Mouse (Mus musculus) MEL (cell line): ENCODE data around the gene Susd4. TPM values are rescaled to one million over a fixed set of nuclear protein-coding genes. Genes with fewer than 3 reads are reported as not detected.

Source experiments
- DNase-seq: peaks from one replicate; pipeline ENCODE4 v3.0.0; 2011; ENCODE audit warnings: low read depth, low spot score
- H3K27ac ChIP-seq: 2 replicates; pipeline ENCODE4 v1.5.1; 2012; ENCODE audit warnings: low read depth, mild to moderate bottlenecking, control low read depth, low read length, moderate library complexity; ENCODE audit not compliant: control insufficient read depth
- H3K27me3 ChIP-seq, 2 experiments: fragments of 150-350 bp in 1 of 2; sonication (generic) in 1 of 2; 2 replicates each; pipeline ENCODE4 v1.6.1; 2012; ENCODE audit warnings: low read length in 2 of 2, mild to moderate bottlenecking in 2 of 2, improper control_type of control experiment in 1 of 2, moderate library complexity in 1 of 2; ENCODE audit not compliant: insufficient read depth in 2 of 2, control insufficient read depth in 1 of 2
- H3K36me3 ChIP-seq, 2 experiments: 2 replicates each; pipeline ENCODE4 v1.6.1; 2012 to 2014; ENCODE audit warnings: low read length in 2 of 2, improper control_type of control experiment in 1 of 2, inconsistent platforms in 1 of 2, mild to moderate bottlenecking in 1 of 2; ENCODE audit not compliant: insufficient read depth in 2 of 2, control insufficient read depth in 1 of 2
- H3K4me1 ChIP-seq, 2 experiments: fragments of 150-350 bp in 1 of 2; sonication (generic) in 1 of 2; 2 replicates each; pipeline ENCODE4 v1.6.1; 2012; ENCODE audit warnings: low read length in 2 of 2, improper control_type of control experiment in 1 of 2, mild to moderate bottlenecking in 1 of 2; ENCODE audit not compliant: insufficient read depth in 2 of 2, control insufficient read depth in 1 of 2
- H3K4me3 ChIP-seq, 2 experiments: fragments of 150-350 bp in 1 of 2; sonication (generic) in 1 of 2; 2 replicates each; pipeline ENCODE4 v1.5.1; 2012; ENCODE audit warnings: low read depth in 2 of 2, low read length in 2 of 2, mild to moderate bottlenecking in 2 of 2, moderate library complexity in 2 of 2, control low read depth in 1 of 2, improper control_type of control experiment in 1 of 2; ENCODE audit not compliant: control insufficient read depth in 1 of 2, insufficient read depth in 1 of 2
- H3K79me2 ChIP-seq: 2 replicates; pipeline ENCODE4 v1.6.1; 2012; ENCODE audit warnings: mild to moderate bottlenecking, low read length, moderate library complexity; ENCODE audit not compliant: control insufficient read depth, poor library complexity, insufficient read depth
- H3K9ac ChIP-seq: 2 replicates; pipeline ENCODE4 v1.6.1; 2012; ENCODE audit warnings: low read depth, mild to moderate bottlenecking, control low read depth, low read length, moderate library complexity; ENCODE audit not compliant: control insufficient read depth, poor library complexity, severe bottlenecking
- H3K9me3 ChIP-seq: fragments of 150-350 bp; sonication (generic); replicated peaks from 2 replicates; pipeline ENCODE4 v1.6.1; 2012; ENCODE audit warnings: mild to moderate bottlenecking, low read length, improper control_type of control experiment, moderate library complexity; ENCODE audit not compliant: insufficient read depth
- BHLHE40 ChIP-seq: IDR thresholded peaks from 2 replicates; pipeline ENCODE4 v1.6.1; 2012; ENCODE audit warnings: low read depth, mild to moderate bottlenecking, inconsistent platforms, low read length, improper control_type of control experiment, borderline replicate concordance
- CHD2 ChIP-seq: IDR thresholded peaks from 2 replicates; pipeline ENCODE4 v1.6.1; 2011; ENCODE audit warnings: low read length, improper control_type of control experiment
- CTCF ChIP-seq, 3 experiments: IDR thresholded peaks in 2 of 3; conservative IDR thresholded peaks in 1 of 3; 2 replicates each; pipeline ENCODE4 v1.5.1; 2011 to 2012; ENCODE audit warnings: low read length in 3 of 3, low read depth in 2 of 3, mild to moderate bottlenecking in 2 of 3, improper control_type of control experiment in 1 of 3, inconsistent platforms in 1 of 3, mixed read lengths in 1 of 3, moderate library complexity in 1 of 3; ENCODE audit not compliant: control insufficient read depth in 1 of 3, insufficient read depth in 1 of 3, poor library complexity in 1 of 3, severe bottlenecking in 1 of 3
- E2F4 ChIP-seq: IDR thresholded peaks from 2 replicates; pipeline ENCODE4 v1.6.1; 2011; ENCODE audit warnings: low read depth, low read length, improper control_type of control experiment, borderline replicate concordance
- EP300 ChIP-seq, 2 experiments: IDR thresholded peaks; 2 replicates each; pipeline ENCODE4 v1.6.1; 2011; ENCODE audit warnings: improper control_type of control experiment in 2 of 2, low read length in 2 of 2, low read depth in 1 of 2, mild to moderate bottlenecking in 1 of 2
- MAZ ChIP-seq: IDR thresholded peaks from 2 replicates; pipeline ENCODE4 v1.6.1; 2012; ENCODE audit warnings: low read depth, mild to moderate bottlenecking, inconsistent platforms, low read length, improper control_type of control experiment
- MXI1 ChIP-seq: IDR thresholded peaks from 2 replicates; pipeline ENCODE4 v1.6.1; 2011; ENCODE audit warnings: mild to moderate bottlenecking, low read depth, low read length, improper control_type of control experiment
- MYC ChIP-seq: IDR thresholded peaks from 2 replicates; pipeline ENCODE4 v1.6.1; 2011; ENCODE audit warnings: low read depth, mild to moderate bottlenecking, low read length, improper control_type of control experiment, moderate library complexity
- TBP ChIP-seq: IDR thresholded peaks from 2 replicates; pipeline ENCODE4 v1.8.0; 2011; ENCODE audit warnings: low read depth, low read length, improper control_type of control experiment
- UBTF ChIP-seq: IDR thresholded peaks from 2 replicates; pipeline ENCODE4 v1.6.1; 2012; ENCODE audit warnings: low read depth, mild to moderate bottlenecking, inconsistent platforms, low read length, improper control_type of control experiment, moderate library complexity, borderline replicate concordance; ENCODE audit not compliant: insufficient read depth
- polyA plus RNA-seq, 2 experiments: library from polyadenylated mRNA; stranded (reverse) in 1 of 2; unstranded in 1 of 2; fragments of >175 nt in 1 of 2; fragments of >200 nt in 1 of 2; gene quantifications; 2 replicates each; pipeline versions ENCODE4 v1.2.1 to v1.2.4; 2012; ENCODE audit warnings: low replicate concordance in 2 of 2, low read depth in 1 of 2; ENCODE audit not compliant: insufficient read length in 2 of 2, insufficient read depth in 1 of 2, missing spikeins in 1 of 2
- total RNA-seq: library from RNA; depleted of rRNA; stranded (reverse); fragments of 300-350 nt; gene quantifications from 2 replicates; pipeline ENCODE4 v1.2.3, GENCODE M21; 2012

Susd4 gene
- total and polyA plus RNA-seq, 3 experiments, result not detected

DNA sequence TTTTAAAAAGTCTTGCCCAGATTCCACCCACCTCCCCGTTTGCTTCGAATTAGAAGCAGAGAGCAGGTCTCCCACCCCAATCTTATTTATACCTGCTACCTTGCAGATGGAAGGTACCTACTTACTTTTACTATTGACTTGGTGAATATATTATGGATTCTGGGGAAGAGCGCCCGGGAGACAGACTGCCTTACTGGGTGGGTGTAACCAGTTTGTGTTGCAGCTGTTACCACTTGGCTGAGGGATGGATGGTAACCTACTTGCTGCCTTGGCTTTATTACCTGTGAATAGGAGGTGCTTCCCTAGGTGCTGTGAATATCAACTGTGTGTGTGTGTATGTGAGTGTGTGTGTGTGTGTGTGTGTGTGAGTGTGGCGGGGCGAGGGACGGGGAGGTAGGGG, 11.9 kb downstream of the Susd4 start:
- Histone ChIP-seq H3K36me3 (no peaks in the 10 kb centered on the region), H3K9ac (no peak overlapping the region), H3K79me2 (no peaks in the 10 kb centered on the region), H3K9me3 (no peaks in the 10 kb centered on the region), H3K27me3 (no peaks in the 10 kb centered on the region), H3K27ac (no peak overlapping the region), H3K4me3 (no peak overlapping the region), H3K4me1 (no peaks in the 10 kb centered on the region)
- DNase-seq, result no peak
- no peak for TF ChIP-seq EP300 (IDR thresholded peaks at IDR 0.05; ENCODE audit: low read depth in 1 of 2, low read length in 2 of 2)

DNA sequence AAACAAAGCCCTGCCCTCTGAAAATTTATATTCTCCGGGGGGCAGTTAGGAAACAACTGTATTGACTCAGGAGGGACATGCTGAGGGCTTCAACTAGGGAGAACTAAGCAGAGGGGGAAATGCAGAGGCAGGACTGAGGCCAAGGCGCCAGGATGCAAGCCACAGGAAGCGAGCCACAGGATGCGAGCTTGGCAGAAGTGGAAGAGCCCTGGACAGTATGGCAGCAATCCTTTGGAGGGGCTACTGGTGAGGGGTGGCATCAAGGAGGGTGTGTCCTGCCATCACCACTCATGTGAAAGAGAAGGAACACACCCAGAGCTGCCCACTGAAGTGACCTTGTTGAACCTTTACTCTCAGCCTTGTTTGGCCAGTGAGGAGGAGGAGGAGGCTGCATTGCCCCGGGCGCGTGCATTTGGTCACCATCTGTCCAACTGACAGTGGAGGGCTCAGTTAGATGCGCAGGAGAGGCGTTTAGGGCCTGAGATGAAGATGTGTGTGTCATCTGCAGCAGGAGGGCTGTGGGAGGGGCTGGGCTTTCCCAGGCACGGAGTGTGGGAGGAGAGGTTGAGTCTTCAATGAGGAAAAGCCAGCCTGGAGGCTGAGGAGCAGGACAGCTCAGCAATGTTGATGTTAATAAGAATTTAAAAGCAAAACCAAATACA, 13.2 kb downstream of the Susd4 start:
- H3K4me3 ChIP-seq, result no peak overlapping the region
- DNase-seq, result no peak
- no peaks in the 10 kb centered on the region for H3K9me3 ChIP-seq
- no peaks in the 10 kb centered on the region for H3K36me3 ChIP-seq
- no peak overlapping the region for H3K9ac ChIP-seq
- H3K79me2 ChIP-seq, result no peaks in the 10 kb centered on the region
- TF ChIP-seq CTCF (IDR thresholded peaks at IDR 0.05 in 2 of 3, conservative IDR thresholded peaks at IDR 0.05 in 1 of 3; ENCODE audit: control insufficient read depth in 1 of 3, insufficient read depth in 1 of 3, low read depth in 2 of 3, low read length in 3 of 3, poor library complexity in 1 of 3, severe bottlenecking in 1 of 3) (no peak), BHLHE40 (no peak), UBTF (no peak), MYC (no peak), MXI1 (no peak), EP300 (IDR thresholded peaks at IDR 0.05; ENCODE audit: low read depth in 1 of 2, low read length in 2 of 2) (no peak)
- no peaks in the 10 kb centered on the region for H3K27me3 ChIP-seq
- no peak overlapping the region for H3K27ac ChIP-seq
- no peaks in the 10 kb centered on the region for H3K4me1 ChIP-seq

DNA sequence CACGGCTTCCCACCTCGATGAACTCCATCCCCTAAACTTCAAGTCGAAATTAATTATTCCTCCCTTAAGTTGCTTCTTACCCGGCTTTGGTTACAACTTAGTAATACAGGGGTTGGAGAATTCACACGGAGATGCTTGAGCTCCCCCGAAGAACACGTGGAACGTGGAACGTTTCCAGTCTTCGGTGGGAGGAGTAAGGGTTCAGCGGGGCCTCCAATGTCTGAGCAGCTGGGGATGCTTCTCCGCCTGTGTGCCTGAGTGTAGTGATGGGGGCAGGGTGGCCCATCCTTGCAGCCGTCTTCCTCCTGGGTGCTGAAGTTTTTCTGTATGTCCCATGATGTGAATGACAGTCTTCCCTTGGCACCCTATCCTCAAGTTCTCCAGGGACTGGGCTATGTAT, 14.6 kb downstream of the Susd4 start:
- Histone ChIP-seq H3K4me3 (no peak overlapping the region), H3K4me1 (no peaks in the 10 kb centered on the region), H3K27me3 (no peaks in the 10 kb centered on the region), H3K9me3 (no peaks in the 10 kb centered on the region), H3K36me3 (no peaks in the 10 kb centered on the region), H3K9ac (no peak overlapping the region), H3K79me2 (no peaks in the 10 kb centered on the region), H3K27ac (no peak overlapping the region)
- TF ChIP-seq CHD2 (no peak), MAZ (no peak), TBP (no peak), E2F4 (no peak)
- no peak for DNase-seq
